Mouse (Mus musculus): Measurements from ENCODE around the gene Cdhr4. TPM values are rescaled to one million over a fixed set of nuclear protein-coding genes. Genes with fewer than 3 reads are reported as not detected.

The Cdhr4 gene
- polyA plus RNA-seq, 1 experiment from 2014 or later: 3.7 TPM

DNA sequence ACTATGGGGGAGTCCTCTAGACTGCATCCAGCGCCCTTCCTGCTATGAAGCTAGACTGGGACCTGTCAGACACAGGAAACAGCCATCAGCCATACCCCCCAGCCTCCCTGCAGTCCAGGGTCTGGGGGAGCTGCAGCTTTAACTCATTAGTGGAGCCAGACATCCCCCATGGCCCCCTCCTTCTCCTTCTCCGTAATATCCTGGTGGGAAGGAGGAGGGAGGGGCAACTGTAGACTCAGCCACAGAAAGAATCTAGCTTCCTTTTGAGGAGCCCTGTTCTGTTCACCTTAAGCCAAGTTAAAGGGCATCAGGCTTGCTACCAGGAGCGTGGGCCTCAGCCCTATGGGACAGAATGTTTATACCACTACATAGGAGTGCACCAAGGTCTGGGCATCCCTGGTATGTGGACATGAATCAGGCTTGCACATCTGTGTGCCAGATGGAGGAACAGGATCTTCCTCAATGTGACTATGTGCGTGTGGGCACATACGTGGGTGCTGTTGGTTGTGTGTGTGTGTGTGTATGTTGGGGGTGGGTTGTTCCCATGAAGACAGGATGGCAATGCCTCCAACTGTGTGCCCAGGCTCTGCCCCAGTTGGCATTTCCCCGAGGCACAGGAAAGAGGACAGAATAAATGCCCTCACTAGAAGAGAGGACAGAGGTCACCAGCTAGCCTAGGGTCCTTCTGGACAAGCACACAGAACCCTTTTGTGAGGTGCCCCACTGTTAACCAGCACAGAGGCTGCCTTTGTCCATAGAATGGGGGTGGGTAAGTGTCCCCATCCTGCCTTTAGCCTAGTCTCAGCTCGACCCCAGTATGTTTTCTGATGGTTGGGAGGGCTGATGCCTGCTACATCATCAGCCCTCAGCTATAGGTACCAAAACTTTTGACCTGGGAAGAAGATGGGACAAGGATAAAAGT lies 10.4 kb upstream of the Cdhr4 start:
- H3K9me3 ChIP-seq (replicated peaks): no peaks in the 10 kb centered on the region
- H3K4me2 ChIP-seq: peak overlapping the region; percentile 86
- H3K4me3 ChIP-seq: peak overlapping the region; percentile 82
- WGBS (ENCODE audit: insufficient replicate concordance): 34% methylated on average over 7 of the region's 7 CpGs
- peaks cover 88% of the 10 kb centered on the region for H3K4me1 ChIP-seq
- H3K36me3 ChIP-seq: peaks cover 80% of the 10 kb centered on the region
- H3K27ac ChIP-seq: peak overlapping the region; percentile 98
- H3K27me3 ChIP-seq (replicated peaks): no peaks in the 10 kb centered on the region
- ATAC-seq: no peak; the same call in 1 of the 2 replicates
- H3K9ac ChIP-seq: peak overlapping the region; percentile 93

DNA sequence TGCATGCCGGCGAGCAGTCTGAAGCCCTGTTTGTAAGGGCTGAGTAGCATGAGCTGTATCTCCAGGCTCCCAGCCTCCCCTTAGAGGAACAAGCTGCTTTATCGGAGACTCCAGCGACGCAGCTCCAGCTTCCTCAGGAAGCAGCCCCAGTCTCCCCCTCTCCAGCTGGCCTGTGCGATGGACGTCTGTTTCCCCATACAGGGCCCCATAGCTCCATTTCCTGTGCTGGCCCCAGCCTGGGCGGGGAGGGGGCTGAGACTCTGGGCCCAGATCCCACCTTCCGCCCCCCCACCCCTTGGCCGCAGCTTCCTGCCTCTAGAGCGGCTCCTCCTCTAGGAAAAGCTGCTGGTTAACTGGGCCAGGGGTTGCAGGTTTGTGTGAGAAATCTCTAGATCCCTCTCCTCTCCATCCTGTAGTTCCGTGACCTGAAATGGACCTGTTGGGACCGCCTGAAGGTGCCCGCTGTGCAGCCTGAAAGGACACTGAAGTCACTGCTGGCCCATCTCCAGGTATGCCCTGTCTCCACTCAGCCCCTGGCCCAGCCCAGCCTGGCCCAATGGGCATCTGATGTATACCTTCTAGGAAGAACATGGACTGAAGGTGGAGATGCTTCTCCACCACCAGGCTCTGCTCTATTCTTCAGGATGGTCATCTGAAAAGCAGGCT lies 9.5 kb upstream of the Cdhr4 start, which contains the start of gene Gm20661:
Gene Gm20661 (plus strand): TSS at position 378 of the 666 bp plus-strand sequence.
- peak; percentile 82 for ATAC-seq

DNA sequence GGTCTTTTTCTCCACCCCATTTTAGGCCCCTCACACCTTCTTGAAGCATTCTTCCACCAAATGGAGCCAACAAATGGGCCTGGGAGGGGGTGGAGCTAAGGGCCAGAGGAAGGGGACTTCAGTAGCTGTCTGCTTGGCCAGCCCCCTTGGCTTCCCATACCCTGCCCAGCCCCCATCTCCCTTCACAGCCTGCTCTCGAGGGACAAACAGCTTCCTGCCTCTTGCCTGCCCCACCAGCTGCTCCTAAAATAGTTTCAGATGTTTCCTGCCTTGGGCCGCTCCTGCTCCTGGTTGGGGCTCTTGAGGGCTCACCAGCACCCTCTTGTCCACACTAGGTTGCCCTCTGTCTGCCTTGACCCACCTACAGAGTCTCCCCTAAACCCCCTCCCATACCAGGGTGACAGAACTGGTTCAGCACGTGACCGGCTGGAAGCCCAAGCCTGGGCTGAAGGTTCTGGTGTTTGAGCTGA lies 8.8 kb upstream of the Cdhr4 start:
- Histone ChIP-seq H3K9ac (peak overlapping the region; percentile 93), H3K4me1 (peaks cover 87% of the 10 kb centered on the region), H3K4me2 (peak overlapping the region; percentile 86), H3K36me3 (peaks cover 65% of the 10 kb centered on the region), H3K4me3 (peak overlapping the region; percentile 82), H3K9me3 (replicated peaks) (no peaks in the 10 kb centered on the region), H3K27ac (peak overlapping the region; percentile 98), H3K27me3 (replicated peaks) (no peaks in the 10 kb centered on the region)
- ATAC-seq: no peak
- WGBS (ENCODE audit: insufficient replicate concordance): 8% methylated on average over 4 of the region's 4 CpGs

More for the DNA sequence above, 9.5 kb upstream of the Cdhr4 start, which contains the start of gene Gm20661:
- no peaks in the 10 kb centered on the region for H3K27me3 ChIP-seq (replicated peaks)
- peak within 1 kb of the TSS; percentile 86 for H3K4me2 ChIP-seq
- WGBS (ENCODE audit: insufficient replicate concordance): 11% methylated on average over 14 of the region's 14 CpGs
- H3K4me3 ChIP-seq: peak within 1 kb of the TSS; percentile 82
- peaks cover 71% of the 10 kb centered on the region for H3K36me3 ChIP-seq
- H3K4me1 ChIP-seq: peaks cover 87% of the 10 kb centered on the region
- H3K9ac ChIP-seq: peak within 1 kb of the TSS; percentile 93
- H3K9me3 ChIP-seq (replicated peaks): no peaks in the 10 kb centered on the region
- peak within 1 kb of the TSS; percentile 98 for H3K27ac ChIP-seq

DNA sequence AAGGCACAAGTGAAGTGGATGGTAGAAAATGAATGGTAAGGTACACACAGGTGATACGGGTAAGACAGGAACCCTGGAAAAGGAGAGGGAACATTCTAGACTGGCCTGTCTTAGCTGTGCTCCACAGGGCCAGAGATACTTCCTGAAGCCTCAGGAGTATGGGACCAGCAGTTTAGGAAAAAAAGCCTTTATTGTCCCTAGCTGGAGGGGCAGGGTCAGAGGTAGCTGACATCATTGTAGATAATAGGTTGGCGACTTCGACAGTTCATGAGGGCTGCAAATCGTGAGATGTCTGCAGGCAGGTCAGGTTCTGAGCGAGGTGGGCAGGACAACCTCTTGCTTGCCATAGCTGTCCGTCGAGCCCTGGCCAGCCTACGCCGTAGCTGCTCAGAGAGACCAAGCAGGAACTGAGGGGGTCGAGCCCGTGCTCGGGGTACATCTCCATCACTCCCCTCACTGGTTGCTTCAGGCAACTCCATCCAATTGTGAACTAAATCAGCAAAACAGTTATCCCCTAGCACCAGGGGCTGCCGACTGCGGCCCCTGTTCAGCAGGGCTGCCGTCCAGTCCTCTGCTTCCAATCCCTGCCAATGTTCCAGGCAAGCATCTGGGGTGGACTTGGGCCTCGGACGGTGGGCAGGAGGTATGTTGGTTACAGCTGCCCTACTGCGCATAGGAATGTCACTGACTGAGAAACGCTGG lies 8.1 kb upstream of the Cdhr4 start:
- peak overlapping the region; percentile 93 for H3K9ac ChIP-seq
- ATAC-seq: no peak
- H3K4me3 ChIP-seq: peak overlapping the region; percentile 82
- H3K9me3 ChIP-seq (replicated peaks): no peaks in the 10 kb centered on the region
- WGBS (ENCODE audit: insufficient replicate concordance): 25% methylated on average over 19 of the region's 19 CpGs
- peaks cover 80% of the 10 kb centered on the region for H3K4me1 ChIP-seq
- H3K27ac ChIP-seq: peak overlapping the region; percentile 98
- H3K36me3 ChIP-seq: peaks cover 58% of the 10 kb centered on the region
- H3K27me3 ChIP-seq (replicated peaks): no peaks in the 10 kb centered on the region
- H3K4me2 ChIP-seq: peak overlapping the region; percentile 86

DNA sequence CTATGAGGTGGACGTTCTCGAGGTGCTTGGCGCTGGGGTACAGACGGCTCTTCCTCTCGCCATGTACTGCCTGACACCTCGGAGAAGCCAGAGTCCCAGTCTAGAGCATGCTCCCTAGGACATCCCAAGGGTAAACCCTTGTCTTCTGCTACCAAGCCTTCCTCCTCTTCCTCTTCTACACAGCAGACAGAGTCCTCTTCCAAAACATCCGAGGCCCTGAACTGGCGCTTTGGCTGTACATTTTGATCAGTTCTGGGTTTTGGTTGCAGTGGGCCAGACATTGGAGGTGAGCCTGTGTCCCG lies 7.6 kb upstream of the Cdhr4 start:
- Histone ChIP-seq H3K4me2 (peak overlapping the region; percentile 86), H3K9me3 (replicated peaks) (no peaks in the 10 kb centered on the region), H3K27ac (peak overlapping the region; percentile 98), H3K36me3 (peaks cover 53% of the 10 kb centered on the region), H3K9ac (peak overlapping the region; percentile 93), H3K27me3 (replicated peaks) (no peaks in the 10 kb centered on the region), H3K4me1 (peaks cover 78% of the 10 kb centered on the region), H3K4me3 (peak overlapping the region; percentile 82)
- 17% methylated on average over 9 of the region's 9 CpGs for WGBS (ENCODE audit: insufficient replicate concordance)
- ATAC-seq: no peak

DNA sequence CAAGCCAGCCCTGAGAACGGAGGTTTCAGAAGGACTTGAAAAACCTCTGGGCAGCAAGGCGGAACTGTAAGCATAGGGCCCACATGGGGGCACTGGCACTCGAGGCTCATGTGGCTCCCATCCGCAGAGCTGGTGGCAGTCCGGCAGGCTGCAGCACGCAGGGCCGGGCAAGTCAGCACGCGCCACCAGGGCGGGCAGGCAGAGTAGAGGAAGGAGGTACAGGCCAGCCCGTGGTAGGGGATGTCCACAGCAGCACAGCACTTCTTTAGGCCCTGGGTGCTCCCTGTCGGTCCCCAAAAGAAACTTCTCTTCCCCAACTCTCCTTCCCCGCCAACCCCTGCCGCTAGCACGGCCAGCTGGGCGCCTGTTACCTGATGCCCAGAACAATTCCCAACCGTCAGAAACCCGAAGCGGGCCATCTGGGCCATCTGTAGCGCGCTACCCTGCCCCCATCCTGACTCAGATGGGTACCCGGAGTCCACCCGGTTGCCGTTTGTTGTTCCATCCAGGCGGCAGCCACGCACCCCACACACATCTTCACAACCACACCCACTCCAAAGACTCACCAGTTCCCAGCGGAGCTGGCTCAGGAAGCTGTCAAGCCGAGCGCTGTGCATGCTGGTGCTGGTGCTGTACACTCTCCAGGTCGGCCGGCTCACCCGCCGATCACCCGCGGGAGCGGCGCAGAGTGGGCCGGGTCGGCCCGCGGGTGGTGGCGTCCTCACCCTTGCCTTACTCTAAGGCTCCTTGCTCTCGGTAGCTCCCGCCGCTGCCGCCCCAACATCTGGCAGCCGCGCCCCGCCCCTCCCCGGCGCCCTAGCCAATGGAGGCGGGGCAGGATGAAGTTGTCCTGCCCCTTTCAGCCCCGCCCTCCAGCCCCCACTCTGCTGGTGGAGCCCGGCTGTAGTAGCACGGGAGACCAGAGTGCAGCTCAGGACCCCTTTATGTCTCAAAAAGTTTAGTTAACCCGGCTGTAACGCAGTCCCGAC lies 6.9 kb upstream of the Cdhr4 start, which contains the start of gene Inka1:
Gene Inka1 (minus strand): TSS at position 749 of the 989 bp plus-strand sequence.
- Histone ChIP-seq H3K4me1 (peaks cover 78% of the 10 kb centered on the region), H3K4me2 (peak within 1 kb of the TSS; percentile 86), H3K36me3 (peaks cover 45% of the 10 kb centered on the region), H3K27ac (peak within 1 kb of the TSS; percentile 98), H3K4me3 (peak within 1 kb of the TSS; percentile 82), H3K27me3 (replicated peaks) (no peaks in the 10 kb centered on the region), H3K9me3 (replicated peaks) (no peaks in the 10 kb centered on the region), H3K9ac (peak within 1 kb of the TSS; percentile 93)
- ATAC-seq: peak; percentile 75
- WGBS (ENCODE audit: insufficient replicate concordance): under 1% methylated on average over 58 of the region's 58 CpGs

DNA sequence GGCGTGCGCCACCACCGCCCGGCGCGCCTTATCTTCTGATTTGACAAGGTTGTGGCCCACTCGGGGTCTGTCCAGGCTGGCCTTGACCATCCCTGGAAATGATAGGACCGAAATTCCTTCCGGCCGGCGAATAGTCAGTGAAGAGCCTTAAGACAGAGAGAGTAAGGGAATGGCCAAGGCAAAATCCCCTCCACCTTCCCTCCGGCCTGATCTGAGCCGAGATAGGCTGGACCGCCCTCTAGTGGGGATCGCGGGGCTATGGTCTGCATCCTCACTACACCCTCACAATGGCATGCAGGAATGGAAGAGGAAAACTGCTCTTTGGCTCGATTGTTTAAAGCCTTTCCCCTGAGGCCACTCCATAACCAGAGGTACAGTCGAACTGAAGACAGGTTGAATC lies 5.9 kb upstream of the Cdhr4 start:
- WGBS (ENCODE audit: insufficient replicate concordance): 1% methylated on average over 18 of the region's 18 CpGs
- H3K27ac ChIP-seq: peak overlapping the region; percentile 98
- peak overlapping the region; percentile 82 for H3K4me3 ChIP-seq
- peak overlapping the region; percentile 93 for H3K9ac ChIP-seq
- H3K4me2 ChIP-seq: peak overlapping the region; percentile 86
- H3K27me3 ChIP-seq (replicated peaks): no peaks in the 10 kb centered on the region
- no peaks in the 10 kb centered on the region for H3K9me3 ChIP-seq (replicated peaks)
- no peak for ATAC-seq
- peaks cover 68% of the 10 kb centered on the region for H3K4me1 ChIP-seq
- peaks cover 36% of the 10 kb centered on the region for H3K36me3 ChIP-seq

DNA sequence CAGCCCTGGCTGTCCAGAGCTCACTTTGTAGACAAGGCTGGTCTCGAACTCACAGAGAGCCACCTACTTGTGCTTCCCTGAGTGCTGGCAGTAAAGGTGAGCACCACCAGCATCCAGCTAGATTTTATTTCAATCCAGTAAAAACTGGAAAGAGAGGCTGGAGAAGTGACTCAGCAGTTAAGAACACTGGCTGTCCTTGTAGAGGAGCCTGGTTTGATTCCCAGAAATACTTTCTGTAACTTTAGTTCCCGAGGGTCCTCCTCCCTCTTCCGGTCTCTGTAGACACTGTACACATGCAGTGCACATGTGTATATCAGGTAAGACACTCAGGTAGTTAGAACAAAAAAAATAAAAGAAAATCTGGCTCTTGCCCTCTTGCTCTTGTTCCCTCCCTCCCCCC lies 4.3 kb upstream of the Cdhr4 start:
- H3K27me3 ChIP-seq (replicated peaks): no peaks in the 10 kb centered on the region
- WGBS (ENCODE audit: insufficient replicate concordance): 59% methylated on average over 3 of the region's 3 CpGs
- H3K4me2 ChIP-seq: no peak overlapping the region
- H3K4me1 ChIP-seq: peaks cover 52% of the 10 kb centered on the region
- no peaks in the 10 kb centered on the region for H3K9me3 ChIP-seq (replicated peaks)
- no peak overlapping the region for H3K9ac ChIP-seq
- no peak for ATAC-seq
- H3K36me3 ChIP-seq: peaks cover 20% of the 10 kb centered on the region
- no peak overlapping the region for H3K27ac ChIP-seq
- H3K4me3 ChIP-seq: no peak overlapping the region

DNA sequence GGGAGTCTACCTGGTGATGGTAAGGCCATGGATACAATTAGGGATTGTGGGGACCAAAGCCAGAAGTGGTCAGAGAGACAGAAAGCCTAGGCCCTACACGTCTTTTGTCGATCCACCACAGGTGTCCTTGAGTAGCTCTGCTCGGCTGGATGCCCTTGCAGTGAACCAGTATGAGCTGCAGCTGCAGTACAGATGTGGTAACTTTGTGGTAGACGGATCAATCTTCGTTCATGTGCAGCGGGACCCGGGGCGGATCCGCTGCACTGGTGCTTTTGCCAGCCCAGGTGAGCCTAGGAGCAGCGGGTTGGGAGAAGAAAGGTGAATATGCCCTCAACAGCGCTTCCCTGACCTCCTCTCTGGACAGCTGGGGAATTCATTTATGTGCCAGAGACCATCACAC lies 716 bp downstream of the Cdhr4 start:
- Histone ChIP-seq H3K36me3 (no peaks in the 10 kb centered on the region), H3K4me1 (peaks cover 15% of the 10 kb centered on the region), H3K4me2 (no peak overlapping the region), H3K9ac (no peak overlapping the region), H3K27ac (no peak overlapping the region), H3K9me3 (replicated peaks) (no peaks in the 10 kb centered on the region), H3K4me3 (no peak overlapping the region), H3K27me3 (replicated peaks) (no peaks in the 10 kb centered on the region)
- WGBS (ENCODE audit: insufficient replicate concordance): 83% methylated on average over 11 of the region's 11 CpGs
- no peak for ATAC-seq

DNA sequence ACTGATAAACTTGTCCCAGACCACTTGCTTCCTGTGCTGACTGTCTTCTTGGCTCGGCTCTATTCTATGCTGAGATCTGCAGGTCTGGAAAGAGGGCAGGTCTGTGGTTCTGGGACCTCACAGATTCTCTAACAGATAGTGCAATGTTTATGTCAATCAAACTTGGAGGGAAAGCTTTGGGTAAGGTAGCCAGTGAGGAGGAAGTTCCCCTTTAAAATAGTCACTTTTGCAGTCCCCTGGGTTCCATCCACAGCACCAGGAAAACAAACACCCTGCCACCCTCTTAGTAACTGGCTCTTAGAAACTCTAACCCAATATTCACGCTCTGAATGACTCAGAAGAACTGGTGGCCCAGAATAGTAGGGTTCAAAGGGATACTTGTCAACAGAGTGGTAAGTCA lies 2.2 kb downstream of the Cdhr4 start:
- no peak for ATAC-seq
- WGBS (ENCODE audit: insufficient replicate concordance): 20% methylated on average over 2 of the region's 2 CpGs
- Histone ChIP-seq H3K4me3 (no peak overlapping the region), H3K9me3 (replicated peaks) (no peaks in the 10 kb centered on the region), H3K36me3 (no peaks in the 10 kb centered on the region), H3K27ac (no peak overlapping the region), H3K4me1 (peaks cover 10% of the 10 kb centered on the region), H3K4me2 (no peak overlapping the region), H3K9ac (no peak overlapping the region), H3K27me3 (replicated peaks) (no peaks in the 10 kb centered on the region)

DNA sequence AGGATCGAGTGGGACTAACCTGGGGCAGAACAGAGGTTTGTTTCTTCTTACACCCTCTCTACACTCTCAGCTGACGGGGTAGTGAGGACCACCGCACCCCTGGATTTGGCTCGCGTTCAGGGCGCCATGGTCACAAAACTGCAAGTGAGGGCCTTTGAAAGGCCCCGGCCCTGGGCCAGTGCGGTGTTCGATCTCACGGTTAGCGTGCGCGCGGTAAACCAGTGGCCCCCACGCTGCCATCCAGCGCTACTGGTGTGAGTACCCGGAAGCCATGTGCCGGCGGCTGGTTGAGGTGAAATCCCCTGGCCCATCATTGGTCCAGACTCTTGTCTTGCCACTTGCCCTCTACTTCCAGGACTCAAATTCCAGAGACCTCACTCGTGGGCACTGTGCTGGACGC lies 3.2 kb downstream of the Cdhr4 start:
- Histone ChIP-seq H3K4me3 (no peak overlapping the region), H3K27ac (no peak overlapping the region), H3K36me3 (no peaks in the 10 kb centered on the region), H3K9me3 (replicated peaks) (no peaks in the 10 kb centered on the region), H3K9ac (no peak overlapping the region), H3K4me1 (no peaks in the 10 kb centered on the region), H3K27me3 (replicated peaks) (no peaks in the 10 kb centered on the region), H3K4me2 (no peak overlapping the region)
- ATAC-seq: no peak
- WGBS (ENCODE audit: insufficient replicate concordance): 92% methylated on average over 21 of the region's 21 CpGs

Measured in liver, embryonic 12.5 days (tissue).